ENCODE assay signal across 7 mouse cellular contexts in genomic region chr2:162853576-162853975, GRCm38 (mm10).
DNase-seq lines count a peak whose midpoint lies in the region; ATAC-seq and TF ChIP-seq lines count a peak whose summit lies in the region.

No protein-coding gene starts in this region.

- intact Hi-C loops in heart, postnatal 36 days (cut with DNase I), result loop anchor here (1.0 kb wide), 1 partner anchor 48 kb away; no protein-coding TSS in a partner anchor

- no peaks in the 10 kb centered on the region for H3K9me3 ChIP-seq in midbrain, postnatal 0 days (ENCODE audit: low read length)
- no peaks in the 10 kb centered on the region for H3K9me3 ChIP-seq in midbrain, embryonic 10.5 days (replicated peaks)
- H3K9me3 ChIP-seq in midbrain, embryonic 11.5 days (ENCODE audit: control insufficient read depth, low read length), result no peaks in the 10 kb centered on the region

- H3K4me2 ChIP-seq in midbrain, postnatal 0 days (ENCODE audit: low read depth, low read length, poor library complexity, severe bottlenecking), result no peak overlapping the region
- no peak overlapping the region for H3K4me2 ChIP-seq in midbrain, embryonic 11.5 days

- no peaks in the 10 kb centered on the region for H3K27me3 ChIP-seq in midbrain, postnatal 0 days (ENCODE audit: insufficient read depth, low read length)
- H3K27me3 ChIP-seq in midbrain, embryonic 10.5 days (ENCODE audit: low read depth, poor library complexity, severe bottlenecking), result no peaks in the 10 kb centered on the region
- no peaks in the 10 kb centered on the region for H3K27me3 ChIP-seq in midbrain, embryonic 11.5 days (ENCODE audit: control insufficient read depth, insufficient read depth, low read length)

- no peak for ATAC-seq in midbrain, postnatal 0 days (ENCODE audit: low FRiP score)
- ATAC-seq in midbrain, embryonic 11.5 days (ENCODE audit: low FRiP score), result no peak

- no peak for TF ChIP-seq CTCF in midbrain, postnatal 0 days (IDR thresholded peaks at IDR 0.05)

- no peak overlapping the region for H3K9ac ChIP-seq in midbrain, postnatal 0 days (replicated peaks; ENCODE audit: low read length, poor library complexity, severe bottlenecking)
- H3K9ac ChIP-seq in midbrain, embryonic 11.5 days (ENCODE audit: low read length), result no peak overlapping the region

- no peaks in the 10 kb centered on the region for H3K4me1 ChIP-seq in midbrain, postnatal 0 days (ENCODE audit: insufficient read depth, low read length)
- no peaks in the 10 kb centered on the region for H3K4me1 ChIP-seq in midbrain, embryonic 10.5 days
- H3K4me1 ChIP-seq in midbrain, embryonic 11.5 days (ENCODE audit: control insufficient read depth, insufficient read depth, low read length), result no peaks in the 10 kb centered on the region

- 71% methylated on average over 7 of the region's 7 CpGs for WGBS in midbrain, postnatal 0 days
- 83% methylated on average over 7 of the region's 7 CpGs for WGBS in midbrain, embryonic 10.5 days
- 91% methylated on average over 7 of the region's 7 CpGs for WGBS in midbrain, embryonic 11.5 days

- no peak overlapping the region for H3K27ac ChIP-seq in midbrain, postnatal 0 days (ENCODE audit: low read depth, low read length)
- H3K27ac ChIP-seq in midbrain, embryonic 10.5 days (replicated peaks), result no peak overlapping the region
- no peak overlapping the region for H3K27ac ChIP-seq in midbrain, embryonic 11.5 days (ENCODE audit: low read depth, low read length)

- DNase-seq in midbrain, postnatal 0 days (ENCODE audit: low spot score), result peak; percentile 76
- no peak for DNase-seq in midbrain, embryonic 10.5 days (ENCODE audit: low spot score)
- peak; percentile 90 to 93 for DNase-seq in cerebellum, postnatal 14 days
- DNase-seq in heart, postnatal 36 days, result peak; percentile 68 to 69
- DNase-seq in ovary, postnatal 14 days (ENCODE audit: low spot score), result peak; percentile 18
- DNase-seq in midbrain, embryonic 11.5 days (ENCODE audit: low spot score, missing footprints), result no peak
- no peak for DNase-seq in embryo, embryonic 9.5 days (ENCODE audit: extremely low spot score)

- no peaks in the 10 kb centered on the region for H3K36me3 ChIP-seq in midbrain, postnatal 0 days (ENCODE audit: insufficient read depth, low read length)
- H3K36me3 ChIP-seq in midbrain, embryonic 10.5 days, result no peaks in the 10 kb centered on the region
- H3K36me3 ChIP-seq in midbrain, embryonic 11.5 days (ENCODE audit: control insufficient read depth, insufficient read depth, low read length), result no peaks in the 10 kb centered on the region

- H3K4me3 ChIP-seq in midbrain, postnatal 0 days (ENCODE audit: low read depth, low read length), result no peak overlapping the region
- H3K4me3 ChIP-seq in midbrain, embryonic 10.5 days, result no peak overlapping the region
- no peak overlapping the region for H3K4me3 ChIP-seq in midbrain, embryonic 11.5 days (ENCODE audit: low read depth, low read length)

Comparison
In these comparisons a context has a peak if more than half of its experiments do, and no peak if none do; other contexts are left out.
1. DNase-seq: peak in midbrain, postnatal 0 days (single experiment), cerebellum, postnatal 14 days (2 of 2), heart, postnatal 36 days (2 of 2) and ovary, postnatal 14 days (single experiment); none in midbrain, embryonic 10.5 days (single experiment), midbrain, embryonic 11.5 days (single experiment) and embryo, embryonic 9.5 days (single experiment).